Mouse (Mus musculus) 3T3-L1 (cell line): ENCODE results near the gene Canx.
A peak's percentile ranks its signal among the peaks of the same experiment; 100 is the strongest.
"Not testable (repeated sequence)": the region's sequence is repeated elsewhere in the genome, so short reads cannot be mapped to it uniquely, and the experiment has no call there.

Experiments
- DNase-seq: peaks from one replicate; pipeline ENCODE4 v3.0.0-alpha.2; 2015; ENCODE audit warnings: low read depth, low spot score

Canx gene

GRCm38 (mm10) chr11:50325496-50326301 lies at the start of gene Canx:
Canx (minus strand) TSS chr11:50325673.
- peak; percentile 98 for DNase-seq

- DNase-seq = no peak
Measured at GRCm38 (mm10) chr11:50374286-50375015, 49.0 kb upstream of the Canx start.

GRCm38 (mm10) chr11:50373621-50374020 lies 48.1 kb upstream of the Canx start:
- DNase-seq = no peak

- no peak for DNase-seq
Measured at GRCm38 (mm10) chr11:50373086-50373485, 47.6 kb upstream of the Canx start.

- DNase-seq = no peak
Measured at GRCm38 (mm10) chr11:50371911-50372310, 46.4 kb upstream of the Canx start.

GRCm38 (mm10) chr11:50371399-50371841 lies 45.9 kb upstream of the Canx start:
- DNase-seq = peak; percentile 52

- no peak for DNase-seq
Measured at GRCm38 (mm10) chr11:50370969-50371368, 45.5 kb upstream of the Canx start.

GRCm38 (mm10) chr11:50369360-50369911 lies 44.0 kb upstream of the Canx start:
- peak; percentile 69 for DNase-seq

- DNase-seq = no peak
Measured at GRCm38 (mm10) chr11:50367531-50367930, 42.1 kb upstream of the Canx start.

GRCm38 (mm10) chr11:50365322-50365721 lies 39.8 kb upstream of the Canx start:
- DNase-seq = no peak

GRCm38 (mm10) chr11:50364548-50364947 lies 39.1 kb upstream of the Canx start:
- DNase-seq = peak; percentile 91

GRCm38 (mm10) chr11:50361282-50361681 lies 35.8 kb upstream of the Canx start:
- DNase-seq = not testable (repeated sequence)

- DNase-seq = no peak
Measured at GRCm38 (mm10) chr11:50358950-50359861, 33.7 kb upstream of the Canx start.

- DNase-seq = no peak
Measured at GRCm38 (mm10) chr11:50355395-50355794, 29.9 kb upstream of the Canx start.

- no peak for DNase-seq
Measured at GRCm38 (mm10) chr11:50354851-50355250, 29.4 kb upstream of the Canx start.

- DNase-seq = no peak
Measured at GRCm38 (mm10) chr11:50354162-50354561, 28.7 kb upstream of the Canx start, which contains the start of gene Cby3. Cby3 (plus strand) TSS chr11:50354462.

- no peak for DNase-seq
Measured at GRCm38 (mm10) chr11:50352177-50352576, 26.7 kb upstream of the Canx start.

- DNase-seq = no peak
Measured at GRCm38 (mm10) chr11:50346256-50347032, 21.0 kb upstream of the Canx start.

GRCm38 (mm10) chr11:50345486-50345885 lies 20.0 kb upstream of the Canx start:
- DNase-seq = no peak

- DNase-seq = no peak
Measured at GRCm38 (mm10) chr11:50336891-50337290, 11.4 kb upstream of the Canx start.

- no peak for DNase-seq
Measured at GRCm38 (mm10) chr11:50336126-50336525, 10.7 kb upstream of the Canx start.
